Mouse (Mus musculus): ENCODE results near the gene Gmeb2. TPM values are rescaled to one million over a fixed set of nuclear protein-coding genes. Genes with fewer than 3 reads are reported as not detected.

Gmeb2 gene
- polyA plus RNA-seq, 1 experiment from 2014 or later: 7.4 TPM

GRCm38 (mm10) chr2:181273829-181274228 is 14.0 kb downstream of the Gmeb2 start:
- peaks cover 40% of the 10 kb centered on the region for H3K36me3 ChIP-seq
- H3K27ac ChIP-seq: no peak overlapping the region
- no peak overlapping the region for H3K4me3 ChIP-seq
- no peak overlapping the region for H3K4me2 ChIP-seq
- ATAC-seq (replicated peaks; ENCODE audit: insufficient number of reproducible peaks, insufficient read depth, low FRiP score, low read depth): no peak
- H3K4me1 ChIP-seq (replicated peaks): no peaks in the 10 kb centered on the region
- no peaks in the 10 kb centered on the region for H3K9me3 ChIP-seq (replicated peaks)
- 85% methylated on average over 2 of the region's 2 CpGs for WGBS
- no peak overlapping the region for H3K9ac ChIP-seq
- H3K27me3 ChIP-seq: no peaks in the 10 kb centered on the region

DNA sequence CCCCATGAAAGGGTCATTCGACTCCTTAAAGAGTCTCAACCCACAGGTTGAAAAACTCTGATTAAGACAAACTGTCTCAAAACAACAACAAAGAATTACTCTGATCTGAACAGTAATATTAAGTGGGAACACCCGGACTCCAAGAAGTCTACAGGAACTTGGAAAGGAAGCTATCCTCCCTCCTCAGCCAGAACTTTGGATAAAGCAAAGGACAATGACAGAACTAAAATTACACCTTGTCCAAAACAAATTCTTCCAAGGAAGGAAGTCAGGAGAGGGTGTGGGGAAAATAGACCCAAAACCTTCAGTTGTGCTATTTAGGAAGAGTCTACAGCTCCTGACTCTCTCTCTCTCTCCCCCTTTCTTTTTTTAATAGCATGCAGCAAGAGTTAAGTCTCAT is 15.7 kb downstream of the Gmeb2 start:
- H3K27ac ChIP-seq: no peak overlapping the region
- H3K36me3 ChIP-seq: peaks cover 43% of the 10 kb centered on the region
- no peak for ATAC-seq (replicated peaks; ENCODE audit: insufficient number of reproducible peaks, insufficient read depth, low FRiP score, low read depth)

DNA sequence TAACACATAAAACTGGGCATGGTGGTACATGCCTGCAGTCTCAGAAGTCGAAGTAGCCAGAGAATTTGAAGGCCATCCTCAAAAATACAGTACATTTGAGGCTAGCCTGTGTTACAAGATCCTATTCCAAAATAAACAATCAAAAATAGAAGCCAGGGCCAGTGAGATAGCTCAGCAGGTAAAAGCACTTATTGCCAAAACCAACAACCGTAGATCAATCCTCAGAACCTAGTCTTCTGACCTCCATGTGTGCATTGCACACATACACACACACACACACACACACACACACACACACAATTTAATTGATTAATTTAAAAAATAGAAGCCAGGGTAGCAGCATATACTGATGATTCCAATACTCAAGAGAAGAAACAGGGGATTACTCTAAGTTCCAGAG is 21.0 kb downstream of the Gmeb2 start:
- H3K4me1 ChIP-seq (replicated peaks): no peaks in the 10 kb centered on the region
- no peaks in the 10 kb centered on the region for H3K9me3 ChIP-seq (replicated peaks)
- peaks cover 70% of the 10 kb centered on the region for H3K36me3 ChIP-seq
- WGBS: 87% methylated on average over 2 of the region's 2 CpGs
- H3K27me3 ChIP-seq: no peaks in the 10 kb centered on the region
- no peak overlapping the region for H3K4me3 ChIP-seq
- H3K4me2 ChIP-seq: no peak overlapping the region
- no peak overlapping the region for H3K27ac ChIP-seq
- ATAC-seq (replicated peaks; ENCODE audit: insufficient number of reproducible peaks, insufficient read depth, low FRiP score, low read depth): no peak
- no peak overlapping the region for H3K9ac ChIP-seq

More for the DNA sequence above, 15.7 kb downstream of the Gmeb2 start:
- WGBS: 82% methylated on average over 2 of the region's 2 CpGs
- H3K4me3 ChIP-seq: no peak overlapping the region
- no peak overlapping the region for H3K4me2 ChIP-seq
- no peaks in the 10 kb centered on the region for H3K4me1 ChIP-seq (replicated peaks)
- no peak overlapping the region for H3K9ac ChIP-seq
- H3K27me3 ChIP-seq: no peaks in the 10 kb centered on the region
- no peaks in the 10 kb centered on the region for H3K9me3 ChIP-seq (replicated peaks)

- ATAC-seq (replicated peaks; ENCODE audit: insufficient number of reproducible peaks, insufficient read depth, low FRiP score, low read depth): no peak
- WGBS: 85% methylated on average over 1 of the region's 1 CpGs
- H3K9me3 ChIP-seq (replicated peaks): no peaks in the 10 kb centered on the region
- no peaks in the 10 kb centered on the region for H3K4me1 ChIP-seq (replicated peaks)
- no peak overlapping the region for H3K4me2 ChIP-seq
- H3K27ac ChIP-seq: no peak overlapping the region
- H3K4me3 ChIP-seq: no peak overlapping the region
- no peak overlapping the region for H3K9ac ChIP-seq
- no peaks in the 10 kb centered on the region for H3K27me3 ChIP-seq
- H3K36me3 ChIP-seq: peaks cover 46% of the 10 kb centered on the region
Observed at GRCm38 (mm10) chr2:181253248-181253647, 34.6 kb downstream of the Gmeb2 start.

- H3K4me1 ChIP-seq (replicated peaks): no peaks in the 10 kb centered on the region
- no peak for ATAC-seq (replicated peaks; ENCODE audit: insufficient number of reproducible peaks, insufficient read depth, low FRiP score, low read depth)
Observed at GRCm38 (mm10) chr2:181251841-181252240, 36.0 kb downstream of the Gmeb2 start.

GRCm38 (mm10) chr2:181249217-181249616 is 38.6 kb downstream of the Gmeb2 start:
- H3K4me1 ChIP-seq (replicated peaks): no peaks in the 10 kb centered on the region
- H3K27me3 ChIP-seq: no peaks in the 10 kb centered on the region
- H3K4me2 ChIP-seq: no peak overlapping the region
- no peak overlapping the region for H3K9ac ChIP-seq
- no peak overlapping the region for H3K4me3 ChIP-seq
- peaks cover 18% of the 10 kb centered on the region for H3K36me3 ChIP-seq
- H3K27ac ChIP-seq: no peak overlapping the region
- WGBS: 82% methylated on average over 10 of the region's 10 CpGs
- H3K9me3 ChIP-seq (replicated peaks): no peaks in the 10 kb centered on the region
- ATAC-seq (replicated peaks; ENCODE audit: insufficient number of reproducible peaks, insufficient read depth, low FRiP score, low read depth): no peak

More at GRCm38 (mm10) chr2:181251841-181252240, 36.0 kb downstream of the Gmeb2 start:
- H3K9ac ChIP-seq: no peak overlapping the region
- no peak overlapping the region for H3K4me3 ChIP-seq
- H3K27ac ChIP-seq: no peak overlapping the region
- H3K4me2 ChIP-seq: no peak overlapping the region
- H3K36me3 ChIP-seq: peaks cover 41% of the 10 kb centered on the region
- WGBS: 73% methylated on average over 1 of the region's 1 CpGs
- no peaks in the 10 kb centered on the region for H3K9me3 ChIP-seq (replicated peaks)
- no peaks in the 10 kb centered on the region for H3K27me3 ChIP-seq

- ATAC-seq (replicated peaks; ENCODE audit: insufficient number of reproducible peaks, insufficient read depth, low FRiP score, low read depth): no peak
- 39% methylated on average over 2 of the region's 2 CpGs for WGBS
- no peak overlapping the region for H3K4me3 ChIP-seq
- H3K9me3 ChIP-seq (replicated peaks): no peaks in the 10 kb centered on the region
- no peaks in the 10 kb centered on the region for H3K27me3 ChIP-seq
- no peak overlapping the region for H3K4me2 ChIP-seq
- no peaks in the 10 kb centered on the region for H3K36me3 ChIP-seq
- H3K9ac ChIP-seq: no peak overlapping the region
- peaks cover 15% of the 10 kb centered on the region; the same call in 1 of the 2 replicates for H3K4me1 ChIP-seq (replicated peaks)
- H3K27ac ChIP-seq: no peak overlapping the region
Observed at GRCm38 (mm10) chr2:181245031-181245430, 42.8 kb downstream of the Gmeb2 start.

DNA sequence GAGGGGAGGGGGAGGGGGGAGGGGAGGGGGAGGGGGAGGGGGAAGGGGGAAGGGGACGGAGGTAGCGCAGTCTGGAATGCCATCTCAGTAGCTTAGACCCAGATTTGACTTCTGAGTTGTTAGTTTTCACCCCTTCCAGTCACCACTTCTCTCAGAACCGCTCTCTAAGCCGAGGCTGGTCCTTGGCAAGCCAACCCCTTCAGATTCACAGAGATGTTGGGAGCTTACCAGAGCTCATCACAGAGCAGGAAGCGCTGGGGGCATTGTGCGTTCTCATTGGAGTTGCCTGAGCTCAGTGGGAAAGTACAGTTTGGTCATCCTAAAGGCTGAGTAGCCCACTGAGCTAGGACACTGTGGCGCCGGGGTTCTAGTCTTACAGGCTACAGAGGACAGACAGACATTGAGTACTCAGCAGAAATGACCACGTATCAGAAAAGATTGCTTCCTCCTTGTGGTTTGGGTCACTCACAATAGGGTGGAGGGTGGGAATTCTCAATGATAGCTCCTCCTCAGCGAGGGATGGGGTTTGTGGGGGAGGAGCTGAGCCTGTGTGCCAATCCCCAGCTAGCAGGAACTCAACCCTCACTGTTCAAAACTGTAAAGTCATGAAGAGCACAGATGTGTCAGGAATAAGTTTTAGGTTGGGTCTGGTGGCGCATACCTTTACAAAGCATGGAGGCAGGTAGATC is 44.0 kb downstream of the Gmeb2 start:
- WGBS: 32% methylated on average over 11 of the region's 11 CpGs
- peak overlapping the region; percentile 13; the same call in 1 of the 2 replicates for H3K4me2 ChIP-seq
- no peak for ATAC-seq (replicated peaks; ENCODE audit: insufficient number of reproducible peaks, insufficient read depth, low FRiP score, low read depth)

DNA sequence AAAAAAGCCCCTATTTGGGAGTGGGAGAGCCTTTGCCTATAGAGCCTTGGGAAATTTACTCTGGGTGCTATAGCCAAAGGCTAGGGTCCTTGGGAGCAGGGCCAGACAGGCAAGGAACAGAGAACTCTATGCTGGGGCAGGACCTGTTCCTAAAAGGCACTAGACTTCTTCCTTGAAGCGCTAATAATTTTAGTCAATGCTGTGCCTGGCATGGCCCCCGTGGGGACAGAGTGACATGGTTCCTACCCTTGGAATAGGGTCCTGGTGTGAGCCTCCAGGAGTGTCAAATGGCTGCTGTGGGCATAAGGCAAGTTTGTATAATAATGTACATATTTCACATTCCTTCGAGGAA is 45.5 kb downstream of the Gmeb2 start:
- Histone ChIP-seq H3K4me3 (peak overlapping the region; percentile 66), H3K9me3 (replicated peaks) (no peaks in the 10 kb centered on the region), H3K27me3 (no peaks in the 10 kb centered on the region), H3K4me2 (peak overlapping the region; percentile 79), H3K4me1 (replicated peaks) (peaks cover 15% of the 10 kb centered on the region; the same call in 1 of the 2 replicates), H3K36me3 (no peaks in the 10 kb centered on the region), H3K27ac (no peak overlapping the region), H3K9ac (peak overlapping the region; percentile 64; the same call in 1 of the 2 replicates)
- no peak for ATAC-seq (replicated peaks; ENCODE audit: insufficient number of reproducible peaks, insufficient read depth, low FRiP score, low read depth)
- WGBS: 70% methylated on average over 3 of the region's 3 CpGs

More for the DNA sequence above, 44.0 kb downstream of the Gmeb2 start:
- H3K36me3 ChIP-seq: no peaks in the 10 kb centered on the region
- no peak overlapping the region for H3K27ac ChIP-seq
- H3K4me3 ChIP-seq: no peak overlapping the region
- H3K9ac ChIP-seq: no peak overlapping the region
- no peaks in the 10 kb centered on the region for H3K27me3 ChIP-seq
- peaks cover 15% of the 10 kb centered on the region; the same call in 1 of the 2 replicates for H3K4me1 ChIP-seq (replicated peaks)
- H3K9me3 ChIP-seq (replicated peaks): no peaks in the 10 kb centered on the region

DNA sequence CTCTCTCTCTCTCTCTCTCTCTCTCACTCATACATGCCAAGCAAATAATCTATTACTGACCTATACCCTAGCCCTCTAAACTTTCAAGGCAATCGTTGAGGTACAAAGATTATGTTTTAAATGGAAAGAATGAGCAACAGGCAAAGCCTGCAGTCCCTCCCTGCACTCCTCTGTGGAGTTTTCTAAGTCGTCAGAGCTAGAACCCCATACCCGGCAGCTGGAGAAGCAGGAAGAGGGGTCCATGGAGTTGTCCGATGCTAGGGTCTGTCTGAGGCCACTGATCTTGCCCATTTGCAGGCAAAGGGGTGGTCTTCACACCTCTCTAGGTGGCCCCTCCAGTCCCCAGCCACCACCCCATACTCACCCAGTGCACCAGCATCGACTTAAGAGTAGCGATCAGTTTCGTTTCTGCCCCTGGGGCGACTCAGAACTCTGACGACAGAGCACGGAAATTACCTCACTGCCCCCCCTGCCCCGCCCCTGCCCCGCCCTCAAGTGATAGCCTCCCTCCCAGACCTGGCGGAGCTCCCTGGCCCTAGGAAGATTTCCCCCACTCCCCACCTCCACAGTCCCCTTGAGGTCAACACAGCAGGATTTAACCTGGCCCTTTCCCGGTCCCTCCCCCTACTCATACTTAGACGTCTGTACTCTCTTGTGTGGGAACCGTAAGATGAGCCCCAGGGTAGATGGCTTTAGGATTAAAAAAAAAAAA is 46.1 kb downstream of the Gmeb2 start, which contains the start of gene Helz2:
Gene Helz2, minus strand, starts transcription at position 426 of the 712 bp plus-strand sequence.
- no peaks in the 10 kb centered on the region for H3K9me3 ChIP-seq (replicated peaks)
- no peak within 1 kb of the TSS for H3K27ac ChIP-seq
- peak within 1 kb of the TSS; percentile 64 for H3K9ac ChIP-seq
- 8% methylated on average over 16 of the region's 16 CpGs for WGBS
- peaks cover 15% of the 10 kb centered on the region; the same call in 1 of the 2 replicates for H3K4me1 ChIP-seq (replicated peaks)
- no peaks in the 10 kb centered on the region for H3K36me3 ChIP-seq
- ATAC-seq (replicated peaks; ENCODE audit: insufficient number of reproducible peaks, insufficient read depth, low FRiP score, low read depth): peak; percentile 49; the same call in 1 of the 2 replicates
- H3K4me3 ChIP-seq: peak within 1 kb of the TSS; percentile 66
- no peaks in the 10 kb centered on the region for H3K27me3 ChIP-seq
- peak within 1 kb of the TSS; percentile 79 for H3K4me2 ChIP-seq

GRCm38 (mm10) chr2:181240806-181241440 is 46.9 kb downstream of the Gmeb2 start:
- peak overlapping the region; percentile 66 for H3K4me3 ChIP-seq
- peak overlapping the region; percentile 79 for H3K4me2 ChIP-seq
- no peaks in the 10 kb centered on the region for H3K27me3 ChIP-seq
- no peak overlapping the region for H3K9ac ChIP-seq
- no peak for ATAC-seq (replicated peaks; ENCODE audit: insufficient number of reproducible peaks, insufficient read depth, low FRiP score, low read depth)
- WGBS: 83% methylated on average over 13 of the region's 13 CpGs
- H3K27ac ChIP-seq: no peak overlapping the region
- H3K36me3 ChIP-seq: no peaks in the 10 kb centered on the region
- H3K9me3 ChIP-seq (replicated peaks): no peaks in the 10 kb centered on the region
- peaks cover 15% of the 10 kb centered on the region; the same call in 1 of the 2 replicates for H3K4me1 ChIP-seq (replicated peaks)
